Mouse (Mus musculus): ENCODE measurements at regions not wholly inside any gene's neighbourhood (a gene's known extent, or its start where the extent isn't known, plus 50 kb on each side); places are given as distances from the start of the nearest gene placed in this dataset.
"Not testable (repeated sequence)": the region's sequence is repeated elsewhere in the genome, so short reads cannot be mapped to it uniquely, and the experiment has no call there.

GRCm38 (mm10) chr7:60733331-60733994 lies 593.4 kb upstream of the Snrpn start:
- DNase-seq (ENCODE audit: low spot score in 2 of 2): peak; percentile 34 to 37

- not testable (repeated sequence) for DNase-seq (ENCODE audit: low spot score in 2 of 2)
These were observed 588.2 kb upstream of the Snrpn start for GRCm38 (mm10) chr7:60728108-60728721.

Measured in right cerebral cortex, postnatal 36 days (tissue).